Mouse (Mus musculus) left cerebral cortex, postnatal 14 days (tissue): Measurements from ENCODE around the gene Supt3. TPM values are rescaled to one million over a fixed set of nuclear protein-coding genes. Genes with fewer than 3 reads are reported as not detected.

Experiments used
- total RNA-seq, 2 experiments: library from RNA; stranded (reverse); gene quantifications; 2 replicates each; pipeline ENCODE4 v1.2.3; 2021

Gene Supt3
- total RNA-seq, 2 experiments from 2014 or later, result 12.6 to 13.6 TPM

Other genes starting within 250 kb of the Supt3 start
- gene Runx2, start 37.6 kb downstream of the Supt3 start, total RNA-seq, result 1 to 10 TPM; 6.1 to 6.6 TPM